Mouse (Mus musculus) C2C12 (cell line): ENCODE data around the gene Dio1. TPM values are rescaled to one million over a fixed set of nuclear protein-coding genes. Genes with fewer than 3 reads are reported as not detected.

Source experiments
- H3K27me3 ChIP-seq: one replicate; pipeline ENCODE4 v1.6.1; 2011; ENCODE audit not compliant: control insufficient read depth, insufficient read depth, insufficient read length
- H3K36me3 ChIP-seq: one replicate; pipeline ENCODE4 v1.6.1; 2011; ENCODE audit not compliant: control insufficient read depth, insufficient read depth
- H3K4me3 ChIP-seq: one replicate; pipeline ENCODE4 v1.5.1; 2011; ENCODE audit warnings: mild to moderate bottlenecking, control low read depth; ENCODE audit not compliant: poor library complexity, insufficient read depth, severe bottlenecking
- H3K79me2 ChIP-seq: one replicate; pipeline ENCODE4 v1.6.1; 2011; ENCODE audit not compliant: control insufficient read depth, insufficient read depth
- H3K79me3 ChIP-seq: one replicate; pipeline ENCODE4 v1.6.1; 2011; ENCODE audit warnings: low read depth, control low read depth
- H3ac ChIP-seq: one replicate; pipeline ENCODE3; 2011; ENCODE audit warnings: low read depth; ENCODE audit not compliant: control insufficient read depth, insufficient read length
- CEBPB ChIP-seq: IDR thresholded peaks from one replicate; pipeline ENCODE4 v1.6.1; 2011; ENCODE audit warnings: low read depth, mild to moderate bottlenecking, control low read depth, moderate library complexity
- CTCF ChIP-seq: IDR thresholded peaks from one replicate; pipeline ENCODE4 v1.5.1; 2011; ENCODE audit not compliant: control insufficient read depth, insufficient read depth, insufficient read length
- FOSL1 ChIP-seq: IDR thresholded peaks from one replicate; pipeline ENCODE4 v1.8.0; 2011; ENCODE audit warnings: mild to moderate bottlenecking, low read length; ENCODE audit not compliant: poor library complexity, insufficient read depth, severe bottlenecking
- MAX ChIP-seq: IDR thresholded peaks from one replicate; pipeline ENCODE4 v1.6.1; 2011; ENCODE audit warnings: mild to moderate bottlenecking, control low read depth
- MYOD1 ChIP-seq: IDR thresholded peaks from one replicate; pipeline ENCODE4 v1.6.1; 2011; ENCODE audit warnings: low read depth; ENCODE audit not compliant: control insufficient read depth, insufficient read length
- MYOG ChIP-seq: IDR thresholded peaks from one replicate; pipeline ENCODE4 v1.6.1; 2011; ENCODE audit not compliant: control insufficient read depth, insufficient read length; ENCODE audit errors: extremely low read depth
- USF1 ChIP-seq: IDR thresholded peaks from one replicate; pipeline ENCODE4 v1.6.1; 2011; ENCODE audit warnings: low read depth, mild to moderate bottlenecking, control low read depth, moderate library complexity
- polyA plus RNA-seq: library from polyadenylated mRNA; unstranded; fragments of >200 nt; fragmentation: generic; extraction: Trizol; gene quantifications from one replicate; pipeline ENCODE4 v1.2.1, GENCODE M21; 2012; ENCODE audit warnings: missing spikeins

The Dio1 gene
- polyA plus RNA-seq, 1 experiment: not detected

DNA sequence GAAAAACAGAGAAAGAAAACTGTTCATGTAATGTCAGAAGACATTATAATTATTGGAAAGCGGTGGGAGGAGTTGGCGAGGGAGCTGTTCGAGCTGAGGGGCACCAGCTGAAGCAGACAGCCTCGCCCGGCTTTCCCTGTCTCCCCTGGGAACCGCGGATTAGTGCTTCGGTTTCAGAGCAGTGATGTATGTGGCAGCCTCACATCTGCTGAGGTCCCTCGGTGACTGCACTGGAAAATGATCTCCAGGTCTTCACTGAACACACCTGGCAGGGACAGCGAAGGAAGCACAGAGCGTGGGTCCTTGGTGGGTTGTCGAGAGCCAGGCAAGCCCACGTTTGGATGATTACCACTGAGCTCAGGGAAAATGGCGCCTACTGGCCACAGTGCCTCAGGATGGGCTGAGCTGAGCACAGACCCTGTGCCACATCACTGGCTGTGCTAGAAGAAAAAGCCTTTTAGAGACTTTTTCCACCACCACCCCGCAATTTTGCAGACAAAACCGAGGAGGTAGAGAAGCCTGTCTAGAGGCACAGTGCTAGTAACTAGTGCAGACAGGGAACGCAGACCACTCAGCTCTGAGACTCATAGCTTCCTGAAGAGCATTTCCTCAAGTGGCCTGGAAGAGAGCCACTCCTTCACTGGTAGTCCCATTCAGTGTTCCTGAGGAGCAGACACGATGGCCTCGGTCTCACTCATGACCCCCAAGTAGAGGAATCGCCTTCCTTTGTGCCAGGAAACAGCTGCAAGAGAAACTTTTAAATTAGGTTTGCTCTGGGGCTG is 41.8 kb upstream of the Dio1 start:
- no peaks in the 10 kb centered on the region for H3K79me3 ChIP-seq

GRCm38 (mm10) chr4:107347221-107347620 is 40.3 kb upstream of the Dio1 start:
- no peak overlapping the region for H3K4me3 ChIP-seq
- no peak overlapping the region for H3ac ChIP-seq
- H3K27me3 ChIP-seq: no peaks in the 10 kb centered on the region
- no peaks in the 10 kb centered on the region for H3K79me3 ChIP-seq
- TF ChIP-seq MYOG (no peak), CEBPB (no peak), MAX (no peak), FOSL1 (no peak), MYOD1 (no peak), CTCF (no peak), USF1 (no peak)
- H3K36me3 ChIP-seq: peaks cover 1% of the 10 kb centered on the region
- no peaks in the 10 kb centered on the region for H3K79me2 ChIP-seq

More for the DNA sequence above, 41.8 kb upstream of the Dio1 start:
- no peak overlapping the region for H3K4me3 ChIP-seq
- no peaks in the 10 kb centered on the region for H3K36me3 ChIP-seq
- TF ChIP-seq USF1 (no peak), CEBPB (no peak), MAX (no peak)
- H3K27me3 ChIP-seq: no peaks in the 10 kb centered on the region
- H3K79me2 ChIP-seq: no peaks in the 10 kb centered on the region
- no peak overlapping the region for H3ac ChIP-seq

DNA sequence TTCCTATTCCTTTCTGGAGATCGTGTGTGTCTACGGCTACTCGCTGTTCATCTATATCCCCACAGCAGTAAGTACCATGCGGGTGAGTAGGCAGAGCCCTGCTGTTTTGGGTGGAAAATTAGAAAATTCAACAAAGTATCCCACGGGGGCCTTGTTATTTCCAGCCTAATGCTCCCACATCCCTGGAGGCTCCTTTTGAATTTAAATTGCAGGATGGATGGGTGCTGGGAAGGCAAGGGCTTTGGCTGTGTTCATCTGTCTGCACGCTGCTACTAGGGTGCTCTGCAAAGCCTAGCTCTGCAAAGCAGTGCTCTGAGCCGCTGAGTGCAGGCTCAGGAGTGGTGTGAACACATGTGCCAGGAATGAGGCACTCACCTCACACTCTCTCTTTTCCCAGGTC is 37.6 kb upstream of the Dio1 start:
- no peak for TF ChIP-seq MYOD1
- no peak for TF ChIP-seq MAX
- TF ChIP-seq MYOG: no peak
- no peak for TF ChIP-seq USF1
- TF ChIP-seq FOSL1: no peak
- TF ChIP-seq CTCF: no peak
- TF ChIP-seq CEBPB: no peak
- Histone ChIP-seq H3K27me3 (no peaks in the 10 kb centered on the region), H3ac (no peak overlapping the region), H3K79me3 (no peaks in the 10 kb centered on the region), H3K79me2 (no peaks in the 10 kb centered on the region), H3K36me3 (peaks cover 3% of the 10 kb centered on the region), H3K4me3 (no peak overlapping the region)

- Histone ChIP-seq H3K79me3 (no peaks in the 10 kb centered on the region), H3K27me3 (no peaks in the 10 kb centered on the region), H3K36me3 (peaks cover 3% of the 10 kb centered on the region), H3K79me2 (no peaks in the 10 kb centered on the region), H3K4me3 (no peak overlapping the region), H3ac (no peak overlapping the region)
- TF ChIP-seq FOSL1: no peak
- no peak for TF ChIP-seq CTCF
- no peak for TF ChIP-seq USF1
- TF ChIP-seq MAX: no peak
- TF ChIP-seq MYOG: no peak
- TF ChIP-seq CEBPB: no peak
- no peak for TF ChIP-seq MYOD1
Measured at GRCm38 (mm10) chr4:107341354-107341753, 34.4 kb upstream of the Dio1 start.

DNA sequence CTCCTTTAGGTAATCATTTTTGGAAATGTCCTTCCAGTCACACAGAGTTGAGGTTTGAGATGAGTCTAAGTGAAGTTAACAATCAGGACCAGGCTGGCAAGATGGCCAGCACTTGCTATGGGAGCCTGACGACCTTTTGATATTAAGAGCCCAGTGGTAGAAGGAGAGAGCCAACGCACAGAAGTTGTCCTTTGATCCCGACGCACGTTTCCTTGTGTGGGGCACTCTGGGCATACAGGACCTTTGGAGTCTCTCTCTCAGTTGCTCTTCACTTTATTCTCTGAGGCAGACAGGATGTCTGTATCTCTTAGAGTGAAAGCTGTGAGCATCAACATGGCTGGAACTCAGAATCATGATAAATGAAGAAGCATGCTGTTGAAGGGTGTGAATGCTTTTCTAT is 30.5 kb upstream of the Dio1 start:
- no peaks in the 10 kb centered on the region for H3K79me3 ChIP-seq
- TF ChIP-seq CTCF: no peak
- no peak for TF ChIP-seq CEBPB
- TF ChIP-seq MAX: no peak
- TF ChIP-seq MYOD1: no peak
- TF ChIP-seq FOSL1: no peak
- no peak for TF ChIP-seq MYOG
- H3K27me3 ChIP-seq: no peaks in the 10 kb centered on the region
- H3K4me3 ChIP-seq: no peak overlapping the region
- no peaks in the 10 kb centered on the region for H3K79me2 ChIP-seq
- no peak overlapping the region for H3ac ChIP-seq
- H3K36me3 ChIP-seq: peaks cover 3% of the 10 kb centered on the region

GRCm38 (mm10) chr4:107336356-107336755 is 29.4 kb upstream of the Dio1 start:
- H3K79me3 ChIP-seq: no peaks in the 10 kb centered on the region
- no peak overlapping the region for H3ac ChIP-seq
- H3K4me3 ChIP-seq: no peak overlapping the region
- H3K79me2 ChIP-seq: no peaks in the 10 kb centered on the region
- no peaks in the 10 kb centered on the region for H3K27me3 ChIP-seq
- no peak for TF ChIP-seq MYOD1
- TF ChIP-seq FOSL1: no peak
- no peak for TF ChIP-seq MYOG
- no peak for TF ChIP-seq CEBPB
- no peak for TF ChIP-seq USF1
- TF ChIP-seq MAX: no peak
- no peak for TF ChIP-seq CTCF
- H3K36me3 ChIP-seq: no peaks in the 10 kb centered on the region
